Mouse (Mus musculus): ENCODE data around the gene Des.

The Des gene

GRCm38 (mm10) chr1:75381482-75382355 lies 21.6 kb downstream of the Des start:
- in situ Hi-C loops (cut with MboI, MseI), result no loop called here

DNA sequence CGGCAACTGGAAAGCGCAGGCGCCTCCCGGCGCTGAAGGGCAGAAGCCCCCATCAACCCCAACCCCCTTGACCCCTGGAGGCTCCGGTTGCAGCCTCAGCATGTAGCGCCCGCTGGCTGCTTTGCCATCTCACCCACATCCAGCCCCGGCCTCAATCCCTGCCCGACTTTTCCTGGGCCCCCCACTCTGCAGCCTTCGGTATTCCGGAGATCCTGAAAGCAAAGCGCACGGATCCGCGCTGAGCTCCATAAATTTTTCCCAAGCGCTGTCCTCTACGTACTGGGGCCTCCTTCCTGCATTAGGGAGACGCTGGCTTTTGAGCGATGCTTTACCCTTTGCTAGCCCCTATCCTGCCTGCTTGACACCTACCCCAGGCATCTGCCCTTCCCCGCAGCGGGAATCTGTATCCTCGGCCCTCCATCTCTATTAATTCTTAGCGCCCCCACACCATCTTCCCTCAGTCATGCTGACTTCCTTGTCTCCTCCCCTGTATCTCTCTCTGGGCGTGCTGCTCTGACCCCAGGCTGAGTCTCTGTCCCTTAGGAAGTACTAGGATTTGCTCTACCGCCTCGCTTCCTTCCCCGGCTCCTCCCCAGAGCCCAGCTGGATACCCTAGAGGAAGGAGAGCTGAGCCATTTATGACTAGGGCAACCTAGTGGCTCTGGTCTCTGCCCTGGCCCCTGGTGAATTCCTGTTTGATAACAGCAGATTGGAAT lies 22.4 kb downstream of the Des start:
- in situ Hi-C loops (cut with MboI, MseI), result no loop called here

GRCm38 (mm10) chr1:75384470-75385141 lies 24.5 kb downstream of the Des start:
- in situ Hi-C loops (cut with MboI, MseI), result no loop called here

DNA sequence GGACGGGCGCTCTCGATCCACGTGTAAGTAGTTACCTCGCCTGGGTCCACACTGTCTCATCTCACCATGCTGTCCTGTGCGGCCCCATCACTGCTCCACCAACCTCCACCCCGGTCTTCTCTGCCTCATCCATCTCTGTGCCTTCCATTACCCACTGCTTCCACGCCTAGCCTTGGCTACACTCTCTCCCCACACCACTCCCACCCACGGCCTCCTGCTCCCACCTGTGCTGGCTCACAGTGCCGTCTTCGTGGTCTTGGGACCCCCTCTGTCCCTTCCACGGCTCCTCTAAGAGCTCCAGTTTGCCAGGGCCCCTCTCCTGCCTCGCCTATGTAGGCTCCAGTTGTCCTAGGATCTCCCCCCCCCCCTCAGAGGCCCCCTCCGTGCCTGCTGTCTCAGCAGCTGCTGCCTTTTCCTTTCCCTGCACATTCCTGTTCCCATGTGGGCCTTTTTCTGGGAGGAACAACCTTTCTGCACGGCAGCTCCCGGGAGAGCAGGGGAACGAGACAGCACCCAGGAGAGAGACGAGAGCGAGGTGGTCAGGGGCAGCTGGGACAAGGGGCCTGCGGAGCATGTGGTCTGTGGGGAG lies 25.1 kb downstream of the Des start:
- in situ Hi-C loops (cut with MboI, MseI), result no loop called here

DNA sequence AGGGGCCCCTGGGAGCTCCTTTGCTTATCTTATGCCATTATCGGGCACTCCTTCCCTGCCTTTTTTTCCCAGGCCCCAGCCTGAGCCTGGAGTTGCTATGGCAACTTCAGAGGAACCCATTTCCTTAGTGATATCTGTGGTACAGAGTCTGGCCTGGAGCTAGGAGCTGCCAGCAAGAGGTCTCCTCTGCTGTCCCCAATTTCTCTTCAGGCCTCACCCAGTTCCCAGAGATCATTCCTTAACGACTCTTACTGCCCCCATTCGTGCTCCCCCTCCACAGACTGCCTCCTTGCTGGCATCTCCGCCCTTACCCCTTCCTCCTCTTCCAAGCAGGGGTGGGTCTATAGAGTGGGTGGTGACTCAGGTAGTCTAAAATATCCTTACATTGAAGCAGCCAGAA lies 26.0 kb downstream of the Des start:
- in situ Hi-C loops (cut with MboI, MseI), result no loop called here

DNA sequence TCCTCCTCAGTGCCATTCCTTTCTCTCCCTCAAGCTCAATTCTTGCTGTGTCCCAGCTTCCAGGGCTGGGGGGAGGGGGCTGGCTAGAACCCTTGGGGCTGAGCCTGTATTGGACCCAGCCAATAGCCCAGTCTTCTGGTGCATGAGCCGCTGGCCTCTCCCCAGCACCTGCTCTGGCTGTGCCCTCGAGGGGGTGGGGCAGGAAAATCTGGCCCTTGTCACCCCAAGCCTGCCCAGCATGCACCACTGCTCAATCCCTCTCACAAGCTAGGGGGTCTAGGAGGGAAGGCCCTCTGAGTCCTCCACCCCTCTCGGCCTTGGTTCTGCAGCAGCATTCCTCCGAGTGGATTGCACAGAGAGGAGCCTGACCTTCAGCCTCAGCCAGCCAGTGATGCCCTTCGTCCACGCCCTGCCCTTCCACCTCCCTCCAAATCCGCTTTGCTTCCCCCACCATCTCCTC lies 27.4 kb downstream of the Des start:
- in situ Hi-C loops (cut with MboI, MseI), result no loop called here

DNA sequence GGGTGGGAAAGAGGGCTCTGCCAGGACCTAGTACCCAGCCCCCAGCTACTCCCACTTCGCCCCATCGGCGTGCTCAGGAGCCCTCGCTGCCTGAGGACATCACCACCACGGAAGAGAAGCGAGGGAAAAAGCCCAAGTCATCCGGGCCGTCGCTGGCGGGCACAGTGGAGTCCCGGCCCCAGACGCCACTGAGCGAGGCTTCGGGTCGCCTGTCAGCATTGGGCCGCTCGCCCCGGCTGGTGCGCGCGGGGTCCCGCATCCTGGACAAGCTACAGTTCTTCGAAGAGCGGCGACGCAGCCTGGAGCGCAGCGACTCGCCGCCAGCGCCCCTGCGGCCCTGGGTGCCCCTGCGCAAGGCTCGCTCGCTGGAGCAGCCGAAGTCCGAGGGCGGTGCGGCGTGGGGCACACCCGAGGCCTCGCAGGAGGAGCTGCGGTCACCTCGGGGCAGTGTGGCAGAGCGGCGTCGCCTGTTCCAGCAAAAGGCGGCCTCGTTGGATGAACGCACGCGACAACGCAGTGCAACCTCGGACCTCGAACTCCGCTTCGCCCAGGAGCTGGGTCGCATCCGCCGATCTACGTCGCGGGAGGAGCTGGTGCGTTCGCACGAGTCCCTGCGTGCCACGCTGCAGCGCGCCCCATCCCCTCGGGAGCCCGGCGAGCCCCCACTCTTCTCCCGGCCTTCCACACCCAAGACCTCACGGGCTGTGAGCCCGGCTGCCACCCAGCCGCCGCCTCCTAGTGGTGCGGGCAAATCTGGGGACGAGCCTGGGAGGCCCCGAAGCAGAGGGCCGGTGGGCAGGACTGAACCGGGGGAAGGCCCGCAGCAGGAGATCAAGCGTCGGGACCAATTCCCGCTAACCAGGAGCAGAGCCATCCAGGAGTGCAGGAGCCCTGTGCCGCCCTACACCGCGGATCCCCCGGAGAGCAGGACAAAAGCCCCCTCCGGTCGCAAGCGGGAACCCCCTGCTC lies 28.1 kb downstream of the Des start:
- in situ Hi-C loops (cut with MboI, MseI), result no loop called here

GRCm38 (mm10) chr1:75388898-75389515 lies 28.9 kb downstream of the Des start:
- in situ Hi-C loops (cut with MboI, MseI), result no loop called here

DNA sequence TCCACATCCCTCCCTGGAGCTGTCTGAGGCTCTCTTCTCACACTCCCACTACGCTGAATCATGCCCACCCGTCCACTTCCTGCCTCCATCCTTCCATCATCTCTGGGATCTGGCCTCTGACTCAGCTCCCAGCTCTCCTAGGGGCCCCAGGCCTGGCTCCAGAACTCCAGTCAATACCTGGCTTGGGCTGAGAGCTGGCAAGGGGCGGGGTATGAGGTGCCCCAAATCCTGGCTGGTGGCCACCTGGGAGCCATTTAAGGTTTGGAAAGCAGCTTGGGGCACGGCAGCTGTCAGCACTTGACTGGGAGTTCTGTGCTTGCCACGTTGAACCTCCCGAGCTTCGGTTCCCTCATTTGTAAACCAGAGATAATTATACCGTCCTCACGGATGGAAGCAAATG lies 33.0 kb downstream of the Des start:
- in situ Hi-C loops (cut with MboI, MseI), result no loop called here

- in situ Hi-C loops (cut with MboI, MseI), result no loop called here
Measured at GRCm38 (mm10) chr1:75393846-75394245, 33.7 kb downstream of the Des start.

DNA sequence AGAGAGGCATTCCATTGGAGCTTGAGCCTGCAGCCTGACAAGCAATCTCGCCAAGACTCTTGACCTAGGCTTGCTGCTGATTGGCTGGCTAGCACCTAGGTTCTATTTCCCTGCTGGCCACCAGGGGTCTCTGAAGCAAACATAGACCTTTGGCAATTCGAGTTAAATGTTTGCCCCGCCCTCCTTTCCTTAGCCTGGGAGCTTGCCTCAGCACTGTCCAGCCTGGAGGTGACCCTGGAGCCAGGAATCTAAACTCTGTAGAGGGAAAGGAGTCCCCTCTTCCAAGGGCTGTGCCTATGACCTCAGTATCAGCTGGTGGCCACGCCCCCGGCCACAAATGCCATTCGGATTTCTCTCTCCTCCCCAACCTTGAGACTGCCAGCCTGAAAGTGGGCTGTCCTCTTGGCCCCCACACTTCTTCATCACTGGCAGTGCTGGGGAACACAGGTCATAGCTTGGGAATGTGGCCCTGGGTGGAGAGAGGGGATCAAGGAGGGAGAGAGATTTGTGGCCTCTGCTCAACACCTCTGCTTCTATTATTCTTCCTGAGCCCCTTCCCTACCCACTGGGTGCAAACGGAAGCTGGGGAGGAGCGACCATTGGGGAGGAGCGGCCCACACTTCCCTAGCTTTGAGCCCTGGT lies 38.8 kb downstream of the Des start:
- in situ Hi-C loops (cut with MboI, MseI), result no loop called here

DNA sequence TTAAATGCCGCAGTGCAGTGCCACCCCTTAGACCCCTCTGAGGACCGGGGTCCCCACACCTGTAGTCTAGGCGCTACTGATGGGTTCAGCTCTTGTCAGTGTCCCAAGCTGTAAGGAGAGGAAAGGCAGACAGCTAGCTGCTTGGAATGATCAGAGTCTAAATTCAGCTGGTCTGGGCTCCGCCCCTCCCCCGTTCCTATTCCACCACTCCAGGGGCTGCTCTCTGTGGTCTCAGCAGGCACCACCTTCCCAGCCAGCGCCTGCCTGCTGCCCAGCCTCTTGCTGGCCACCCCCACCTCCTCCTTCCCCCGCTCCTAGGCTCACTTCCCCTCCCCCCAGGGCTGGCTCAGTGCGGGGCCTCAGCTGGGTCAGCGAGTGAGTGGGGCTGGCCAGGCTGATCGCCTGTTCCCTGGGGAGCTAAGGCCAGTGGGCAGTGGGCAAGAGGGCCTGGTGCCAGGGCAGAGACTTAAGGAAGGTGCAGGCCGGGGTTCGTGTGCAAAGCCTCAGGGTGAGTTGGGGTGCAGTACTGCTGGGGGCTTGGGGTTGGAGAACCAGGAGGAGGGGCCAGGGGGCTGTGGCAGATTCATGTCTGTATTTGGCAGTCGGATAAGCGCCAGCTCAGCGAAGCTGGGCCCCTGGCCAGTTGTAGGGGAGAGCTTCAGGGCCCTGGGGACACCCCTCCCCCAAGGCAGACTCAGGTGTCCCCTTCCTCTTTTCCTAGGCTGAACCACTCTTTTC lies 39.8 kb downstream of the Des start:
- in situ Hi-C loops (cut with MboI, MseI), result no loop called here

DNA sequence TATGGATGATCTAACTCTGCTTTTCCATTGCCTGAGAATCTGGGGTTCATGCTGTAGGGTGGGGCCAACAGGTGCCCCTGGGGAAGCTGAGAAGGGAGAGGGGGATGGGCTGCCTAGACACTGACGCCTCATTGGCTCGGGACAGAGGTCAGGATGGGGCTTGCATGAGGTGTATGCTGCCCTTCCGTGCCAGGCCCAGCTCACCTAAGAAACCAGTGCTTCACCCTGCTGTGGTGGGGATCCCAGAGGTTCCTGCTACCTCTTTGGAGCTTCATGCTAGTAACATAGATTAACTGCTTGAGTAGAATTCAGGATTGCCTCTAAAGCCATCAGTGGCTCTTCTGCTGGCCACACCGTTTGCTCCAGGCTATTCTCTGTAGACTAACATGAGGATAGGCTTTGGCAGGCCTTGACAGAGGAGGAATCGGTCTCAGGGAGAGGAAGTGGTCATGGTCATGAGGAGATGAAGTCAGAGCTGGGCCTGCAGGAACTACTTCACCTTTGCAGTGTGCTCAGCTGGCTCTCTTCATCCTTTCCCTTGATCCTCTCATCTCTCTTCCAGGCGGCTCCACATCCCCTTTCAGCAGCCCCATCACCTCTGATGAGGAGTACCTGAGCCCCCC lies 40.5 kb downstream of the Des start:
- in situ Hi-C loops (cut with MboI, MseI), result no loop called here

- in situ Hi-C loops (cut with MboI, MseI), result no loop called here
Measured at GRCm38 (mm10) chr1:75405547-75405946, 45.4 kb downstream of the Des start.

DNA sequence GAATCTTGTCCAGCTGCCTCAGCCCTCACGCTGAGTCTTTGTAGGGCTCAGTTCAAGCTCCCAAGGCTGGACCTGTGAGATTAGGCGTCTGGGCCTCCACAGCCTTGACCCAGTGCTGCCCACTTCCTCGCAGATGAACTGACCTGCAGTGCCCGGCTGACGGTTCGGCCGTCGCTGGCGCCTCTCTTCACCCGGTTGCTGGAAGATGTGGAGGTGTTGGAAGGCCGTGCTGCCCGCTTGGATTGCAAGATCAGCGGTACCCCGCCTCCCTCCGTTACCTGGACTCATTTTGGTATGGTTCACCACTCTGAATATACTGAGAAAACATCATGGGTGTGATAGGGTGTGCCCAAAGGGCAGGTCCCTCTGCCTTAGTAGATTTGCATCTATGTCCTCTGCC lies 46.0 kb downstream of the Des start:
- in situ Hi-C loops (cut with MboI, MseI), result no loop called here

- in situ Hi-C loops (cut with MboI, MseI), result no loop called here
Measured at GRCm38 (mm10) chr1:75407056-75407455, 46.9 kb downstream of the Des start.

DNA sequence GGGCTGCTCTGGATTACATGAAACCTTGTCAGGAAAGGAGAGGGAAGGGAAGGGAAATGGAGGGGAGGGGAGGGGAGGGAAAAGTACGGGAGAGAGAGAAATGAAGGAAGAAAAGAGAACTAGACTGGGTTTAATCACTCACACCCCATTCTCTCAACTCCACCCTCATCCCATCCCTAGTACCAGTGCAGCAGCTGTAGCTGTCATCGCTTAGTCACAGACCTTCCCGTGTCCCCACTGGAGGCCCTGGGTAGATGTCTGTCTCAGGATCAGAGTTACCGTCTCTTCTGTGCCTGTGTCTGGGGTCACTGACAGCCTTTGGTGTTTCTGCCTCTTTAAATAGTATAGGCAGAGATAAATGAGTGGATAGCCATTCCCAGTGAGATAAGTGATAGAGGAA lies 48.1 kb downstream of the Des start:
- in situ Hi-C loops (cut with MboI, MseI), result no loop called here

DNA sequence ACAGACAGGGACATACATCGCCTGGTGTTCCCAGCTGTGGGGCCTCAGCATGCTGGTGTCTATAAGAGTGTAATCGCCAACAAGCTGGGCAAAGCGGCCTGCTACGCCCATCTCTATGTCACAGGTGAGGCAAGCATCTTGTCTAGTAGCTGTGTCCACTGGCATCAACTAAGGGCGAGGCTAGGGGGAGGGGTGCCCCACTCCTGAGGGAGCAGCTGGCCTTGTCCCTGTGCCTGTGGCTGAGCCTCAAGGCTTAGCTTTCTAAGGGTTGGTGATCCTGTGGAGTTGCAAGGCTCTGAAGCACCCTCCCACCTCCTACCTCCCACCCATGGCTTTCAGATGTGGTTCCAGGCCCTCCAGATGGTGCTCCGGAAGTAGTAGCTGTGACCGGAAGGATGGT lies 49.8 kb downstream of the Des start:
- in situ Hi-C loops (cut with MboI, MseI), result no loop called here

DNA sequence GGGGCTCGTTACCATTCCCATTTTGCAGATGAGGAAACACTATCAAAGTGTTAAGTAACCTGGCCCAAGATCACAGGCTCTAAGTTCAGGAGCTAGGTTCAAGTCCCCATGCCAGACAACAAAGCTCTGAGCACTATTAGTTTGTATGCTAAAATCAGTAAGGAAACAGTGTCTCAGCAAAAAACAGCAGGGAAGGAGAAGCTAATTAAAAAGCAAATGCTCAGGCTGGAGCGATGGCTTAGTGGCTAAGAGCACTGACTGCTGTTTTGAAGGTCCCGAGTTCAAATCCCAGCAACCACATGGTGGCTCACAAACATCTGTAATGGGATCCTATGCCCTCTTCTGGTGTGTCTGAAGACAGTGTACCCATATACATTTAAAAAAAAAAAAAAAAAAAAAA lies 52.1 kb downstream of the Des start:
- in situ Hi-C loops (cut with MboI, MseI), result no loop called here
